Mouse (Mus musculus) induced T-regulatory cell, adult 2 months (primary cell): ENCODE results near the gene Supt3.
A peak's percentile ranks its signal among the peaks of the same experiment; 100 is the strongest.

Experiments used
- DNase-seq: peaks from one replicate; pipeline ENCODE4 v3.0.0-alpha.2; 2012; ENCODE audit warnings: low read depth

The Supt3 gene

GRCm38 (mm10) chr17:45133501-45134400, 356.8 kb downstream of the Supt3 start:
- DNase-seq = no peak

DNA sequence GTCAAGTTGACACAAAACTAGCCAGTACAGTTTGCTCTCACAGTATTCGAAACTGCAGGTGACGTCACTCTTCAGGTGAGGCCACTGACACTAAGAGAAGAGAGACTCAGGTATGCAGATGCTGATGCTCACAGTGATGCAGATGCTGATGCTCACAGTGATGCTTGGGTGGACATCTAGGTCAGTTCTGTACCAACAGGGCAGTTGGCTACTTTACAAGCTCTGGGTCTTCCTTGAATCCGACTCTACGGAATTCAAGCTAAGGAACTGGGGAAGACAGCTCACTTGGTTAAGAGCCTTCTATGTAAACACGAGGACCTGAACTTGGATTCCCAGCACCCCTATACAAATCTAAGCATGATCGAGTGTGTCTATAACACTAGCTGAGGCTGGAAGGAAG, 359.5 kb downstream of the Supt3 start:
- no peak for DNase-seq

DNA sequence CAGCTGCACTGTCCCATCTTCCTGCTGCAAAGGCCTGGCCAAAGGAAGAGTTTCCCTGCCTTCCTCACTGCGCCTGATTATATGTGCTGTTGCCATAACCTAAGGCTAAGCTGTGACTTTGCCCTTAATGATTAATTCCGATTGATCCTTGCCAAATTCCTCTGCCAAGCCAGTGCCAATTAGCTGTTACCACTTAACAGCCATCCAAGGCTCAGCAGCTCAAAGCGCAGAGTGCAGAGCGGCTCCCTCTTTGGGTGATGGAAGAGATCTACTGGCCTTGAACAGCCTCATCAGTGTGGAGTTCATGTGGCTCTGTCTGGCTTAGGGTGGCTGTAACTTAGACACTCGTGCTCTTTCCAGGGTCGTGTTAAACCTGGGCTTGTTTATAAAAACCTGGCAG, 366.1 kb downstream of the Supt3 start:
- DNase-seq = no peak

- DNase-seq = no peak
Observed at GRCm38 (mm10) chr17:45144656-45145055, 367.7 kb downstream of the Supt3 start.

- DNase-seq = no peak
Observed at GRCm38 (mm10) chr17:45151312-45151929, 374.5 kb downstream of the Supt3 start.

- DNase-seq = no peak
Observed at GRCm38 (mm10) chr17:45153721-45154120, 376.8 kb downstream of the Supt3 start.

DNA sequence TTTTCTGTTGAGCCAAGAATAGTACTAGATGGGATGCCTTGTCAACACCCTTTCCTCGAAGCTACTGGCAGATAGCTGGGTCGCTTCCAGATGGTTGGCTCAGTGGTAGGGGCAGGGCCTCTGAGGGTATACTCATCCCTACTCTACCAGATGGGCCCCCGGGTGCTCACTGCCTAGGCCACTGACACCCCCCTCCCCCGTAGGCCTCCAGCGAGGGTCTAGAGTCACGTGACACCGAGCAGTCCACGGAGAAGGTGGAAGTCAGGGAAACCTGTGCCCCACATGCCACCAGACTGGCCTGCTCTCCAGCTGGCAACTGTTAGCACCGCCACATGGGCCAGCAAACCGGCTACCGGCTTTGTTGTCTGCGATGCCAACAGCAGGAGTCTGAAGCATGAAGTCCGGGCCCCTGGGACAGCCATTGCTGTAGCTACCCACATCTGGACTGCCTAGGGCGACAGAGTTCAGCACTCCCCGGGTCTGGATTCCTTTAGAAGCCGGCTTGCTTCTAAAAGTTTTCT, 381.3 kb downstream of the Supt3 start:
- no peak for DNase-seq

DNA sequence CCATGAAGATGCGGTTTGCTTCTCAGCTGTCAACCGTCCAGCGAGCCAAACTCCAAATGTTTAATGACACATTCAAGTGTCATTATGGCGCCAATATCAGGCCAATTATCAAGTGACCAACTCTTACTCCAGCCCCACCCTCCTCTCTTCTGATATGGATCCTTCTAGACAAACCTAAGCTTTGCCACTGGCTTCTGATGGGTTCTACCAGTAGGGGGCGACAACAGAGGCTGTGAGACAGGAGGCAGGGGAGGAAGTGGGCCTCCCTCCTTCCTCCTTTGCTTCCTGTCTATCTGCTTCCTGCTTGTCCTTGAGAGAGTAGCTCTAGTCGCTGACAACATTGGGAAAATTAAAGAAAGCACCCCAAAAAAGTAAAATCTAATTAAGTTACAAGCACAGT, 383.7 kb downstream of the Supt3 start:
- DNase-seq = peak; percentile 36

- DNase-seq = no peak
Observed at GRCm38 (mm10) chr17:45165741-45166140, 388.8 kb downstream of the Supt3 start.
